Mouse (Mus musculus): Measurements from ENCODE around the gene Gprasp1. TPM values are rescaled to one million over a fixed set of nuclear protein-coding genes. Genes with fewer than 3 reads are reported as not detected.
"Not testable (repeated sequence)": the region's sequence is repeated elsewhere in the genome, so short reads cannot be mapped to it uniquely, and the experiment has no call there.

Gene Gprasp1
- total RNA-seq (2021), result 100 to 1,000 TPM; 291 to 324 TPM

DNA sequence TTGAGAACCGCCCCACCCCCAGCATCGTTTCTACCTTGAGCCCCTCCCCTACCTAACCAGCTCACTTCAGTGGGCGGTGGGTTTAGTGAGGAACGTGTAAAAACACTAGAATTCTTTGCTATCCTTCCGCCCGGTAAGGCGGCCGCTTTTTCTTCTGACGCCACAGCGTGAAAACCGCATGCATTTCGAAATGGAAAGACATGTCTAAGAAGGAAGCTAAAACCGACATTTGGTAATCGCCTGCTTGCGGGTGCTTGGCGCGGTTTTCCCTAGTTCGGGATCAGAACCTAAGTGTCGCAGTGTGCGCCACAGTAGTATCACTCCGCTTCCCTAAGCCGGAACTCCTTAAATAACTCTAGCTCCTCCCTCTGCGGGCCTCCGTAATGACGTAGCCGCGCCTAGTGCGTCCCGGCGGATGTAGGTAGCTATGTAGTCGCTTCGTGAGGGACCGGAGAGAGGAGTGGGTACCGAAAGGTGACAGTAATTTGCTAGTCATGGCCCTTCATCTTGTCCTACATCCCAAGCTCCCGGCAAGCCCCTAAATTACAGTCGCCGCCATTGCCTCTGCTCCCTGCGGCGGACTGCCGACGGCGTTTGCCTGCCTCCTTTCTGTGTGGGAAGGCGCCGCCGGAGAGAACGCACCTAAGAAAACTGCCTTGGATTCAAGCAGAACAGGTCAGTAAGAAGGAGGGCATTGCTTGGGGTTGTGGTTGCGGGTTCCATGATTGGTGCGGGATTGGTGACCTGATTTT, at the start of gene Gprasp1, which contains the start of gene Armcx5:
Gene Gprasp1, plus strand, starts transcription at position 430 of the 752 bp plus-strand sequence.
Gene Armcx5, plus strand, starts transcription at position 430 of the 752 bp plus-strand sequence.
- DNase-seq, result peak; percentile 85
- intact Hi-C loops (cut with DNase I), result no loop called here

- no peak for DNase-seq
- intact Hi-C loops (cut with DNase I), result no loop called here
These were observed 48.9 kb upstream of the Gprasp1 start, which contains the start of gene Tcp11x2 for GRCm38 (mm10) chrX:135693633-135694032. Gene Tcp11x2, minus strand, starts transcription at chrX:135693790.

- no peak for DNase-seq
- intact Hi-C loops (cut with DNase I), result no loop called here
These were observed 39.4 kb upstream of the Gprasp1 start for GRCm38 (mm10) chrX:135703111-135703510.

- intact Hi-C loops (cut with DNase I), result no loop called here
- DNase-seq, result no peak
These were observed 38.2 kb upstream of the Gprasp1 start for GRCm38 (mm10) chrX:135704349-135704748.

DNA sequence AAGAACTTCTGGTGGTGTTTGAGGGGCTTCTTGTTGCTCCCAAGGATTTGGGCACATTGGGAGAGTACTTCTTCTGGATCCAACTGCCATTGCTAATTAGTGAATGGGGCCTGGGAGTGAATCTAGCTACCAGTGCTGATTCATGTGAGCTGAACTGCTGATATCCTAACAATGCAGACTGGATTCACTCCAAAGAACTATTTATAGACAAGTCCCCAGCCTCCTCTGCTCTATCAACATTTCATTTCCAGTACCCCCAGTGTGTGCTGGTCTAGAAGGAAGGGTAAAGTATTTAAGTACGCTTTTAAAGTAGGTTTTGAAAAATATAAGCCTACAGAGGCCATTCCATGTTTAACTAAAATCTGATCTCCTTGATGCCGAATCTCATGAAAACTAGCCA, 29.7 kb upstream of the Gprasp1 start:
- intact Hi-C loops (cut with DNase I), result no loop called here
- no peak for DNase-seq

DNA sequence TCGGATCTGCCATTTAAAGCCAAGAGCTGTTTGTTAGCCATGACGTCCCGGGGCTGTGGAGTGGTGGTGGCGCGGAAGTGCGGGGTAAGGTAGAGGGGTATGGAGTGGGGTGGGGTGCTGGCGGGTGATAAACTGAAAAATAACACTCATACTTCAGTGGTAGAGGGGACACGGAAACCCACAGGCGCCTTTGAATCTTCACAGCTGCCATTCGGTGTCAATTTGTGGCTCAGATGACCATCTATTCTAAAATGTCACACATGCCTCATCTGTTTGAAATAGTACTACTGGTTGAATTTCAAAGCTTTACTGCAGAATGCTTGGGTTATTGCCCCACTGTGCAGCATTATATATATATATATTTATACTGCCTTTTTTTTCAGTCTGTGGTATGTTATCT, 17.4 kb upstream of the Gprasp1 start, which contains the start of gene Tmsb15a:
Gene Tmsb15a, minus strand, starts transcription at position 101 of the 400 bp plus-strand sequence.
- intact Hi-C loops (cut with DNase I), result no loop called here
- no peak for DNase-seq

- intact Hi-C loops (cut with DNase I), result no loop called here
These were observed 3.6 kb upstream of the Gprasp1 start for GRCm38 (mm10) chrX:135738730-135739520.

GRCm38 (mm10) chrX:135743056-135743355, 473 bp downstream of the Gprasp1 start:
- intact Hi-C loops (cut with DNase I), result no loop called here

More at GRCm38 (mm10) chrX:135738730-135739520, 3.6 kb upstream of the Gprasp1 start:
- DNase-seq, result no peak

DNA sequence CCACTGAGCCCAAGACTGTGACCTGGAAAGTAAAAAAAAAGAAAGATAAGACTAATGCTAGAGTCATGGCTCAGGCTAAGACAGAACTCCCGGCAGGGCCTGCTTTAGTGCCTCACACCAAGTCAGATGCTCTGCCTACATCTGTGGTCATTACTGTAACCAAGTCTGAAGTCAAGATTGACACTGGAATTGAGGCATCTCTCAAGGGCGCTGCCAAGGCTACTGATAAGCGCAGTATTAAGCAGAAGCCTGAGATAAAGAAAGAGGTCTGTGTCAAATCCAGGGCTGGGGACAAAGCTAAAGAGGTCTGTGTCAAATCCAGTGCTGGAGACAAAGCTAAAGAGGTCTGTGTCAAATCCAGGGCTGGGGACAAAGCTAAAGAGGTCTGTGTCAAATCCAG, 2.8 kb downstream of the Gprasp1 start:
- DNase-seq; intact Hi-C loops (cut with DNase I): not testable (repeated sequence)

More at GRCm38 (mm10) chrX:135743056-135743355, 473 bp downstream of the Gprasp1 start:
- DNase-seq, result no peak

DNA sequence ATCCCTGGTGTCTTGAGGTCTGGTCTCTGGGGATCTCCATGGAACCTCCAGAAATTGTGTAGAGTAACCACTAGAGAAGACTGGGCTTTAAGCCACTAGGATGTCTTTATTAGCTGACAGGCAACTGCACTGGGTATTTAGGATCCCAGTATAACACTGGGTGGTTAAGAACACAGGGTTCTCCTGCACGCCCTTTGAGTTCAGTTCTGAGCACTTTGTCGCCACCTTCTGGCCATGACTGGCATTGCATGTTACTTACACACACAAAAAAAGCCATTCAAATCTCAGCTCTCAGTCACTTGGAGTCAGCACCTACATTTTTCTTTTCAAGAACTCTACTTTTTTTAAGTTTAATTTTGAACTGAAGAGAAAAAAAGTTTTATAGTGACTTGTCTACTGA, 10.3 kb downstream of the Gprasp1 start:
- intact Hi-C loops (cut with DNase I), result no loop called here
- peak; percentile 66 for DNase-seq

- intact Hi-C loops (cut with DNase I), result no loop called here
- peak; percentile 13 for DNase-seq
These were observed 19.2 kb downstream of the Gprasp1 start for GRCm38 (mm10) chrX:135761707-135762106.

- no peak for DNase-seq
- intact Hi-C loops (cut with DNase I), result no loop called here
These were observed 25.6 kb downstream of the Gprasp1 start for GRCm38 (mm10) chrX:135768043-135768548.

GRCm38 (mm10) chrX:135768565-135768964, 26.0 kb downstream of the Gprasp1 start:
- no peak for DNase-seq
- intact Hi-C loops (cut with DNase I), result no loop called here

GRCm38 (mm10) chrX:135791536-135791935, 49.0 kb downstream of the Gprasp1 start:
- no peak for DNase-seq
- intact Hi-C loops (cut with DNase I), result no loop called here

DNA sequence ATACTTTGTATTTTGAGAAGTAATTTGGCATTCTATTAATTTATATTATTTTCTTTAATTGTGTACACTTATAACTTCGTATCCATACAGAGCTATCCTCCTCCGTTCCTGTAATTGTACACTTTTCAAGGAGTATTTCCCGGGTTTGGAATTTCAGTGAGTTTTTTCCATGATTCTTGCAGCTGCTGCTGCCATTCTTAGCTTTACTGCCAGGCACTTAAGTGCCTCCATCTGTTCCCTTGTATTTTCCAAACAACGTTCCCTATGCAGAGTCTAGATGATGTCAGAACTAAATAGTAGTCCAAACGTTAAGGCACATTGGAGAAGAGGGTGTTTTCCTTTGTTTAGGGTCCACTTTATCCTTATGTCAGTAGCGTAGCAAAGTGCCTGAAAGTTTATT, 49.8 kb downstream of the Gprasp1 start:
- no peak for DNase-seq
- intact Hi-C loops (cut with DNase I), result no loop called here

GRCm38 (mm10) chrX:135795591-135796304, 53.2 kb downstream of the Gprasp1 start:
- DNase-seq, result peak; percentile 82
- intact Hi-C loops (cut with DNase I), result not testable (repeated sequence)

GRCm38 (mm10) chrX:135796305-135797211, 54.0 kb downstream of the Gprasp1 start:
- peak; percentile 27 for DNase-seq
- intact Hi-C loops (cut with DNase I), result not testable (repeated sequence)

- intact Hi-C loops (cut with DNase I), result not testable (repeated sequence)
- DNase-seq, result peak; percentile 51
These were observed 54.7 kb downstream of the Gprasp1 start, which contains the start of gene Bhlhb9 for GRCm38 (mm10) chrX:135797212-135797644. Gene Bhlhb9, plus strand, starts transcription at chrX:135797594.

DNA sequence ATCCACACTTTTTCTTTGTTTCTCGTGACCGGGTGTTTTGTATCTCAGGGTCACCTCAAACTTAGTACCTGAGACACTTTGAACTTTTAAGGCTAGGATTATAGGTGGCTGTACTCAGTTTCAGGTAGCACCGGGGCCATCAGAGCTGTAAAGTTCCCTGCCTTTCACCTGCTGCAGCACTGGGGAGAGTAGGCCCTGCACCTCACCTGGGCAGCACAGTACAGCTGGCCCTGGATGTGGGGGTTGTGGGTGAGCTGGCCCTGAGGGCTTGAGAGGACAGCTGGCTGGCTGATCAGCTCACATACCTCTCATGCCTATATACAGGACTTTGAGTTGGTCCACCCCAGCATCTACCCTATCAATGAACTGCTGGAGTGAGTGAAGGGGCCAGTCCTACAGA, 61.6 kb downstream of the Gprasp1 start:
- DNase-seq, result no peak
- intact Hi-C loops (cut with DNase I), result loop anchor here (10.0 kb wide), 1 partner anchor 161 kb away; no protein-coding TSS in a partner anchor

All from left cerebral cortex, postnatal 4 days (tissue).